Mouse (Mus musculus) bone marrow macrophage, adult 2 months (primary cell): ENCODE results near the gene Tarbp2.

ENCODE experiments used
- CTCF ChIP-seq: IDR thresholded peaks from 2 replicates; pipeline ENCODE4 v1.5.1; 2012; ENCODE audit warnings: low read depth, mild to moderate bottlenecking, low read length, moderate library complexity
- POLR2A ChIP-seq: IDR thresholded peaks from 2 replicates; pipeline ENCODE4 v1.6.1; 2012; ENCODE audit warnings: mild to moderate bottlenecking, low read depth, low read length, borderline replicate concordance

GRCm38 (mm10) chr15:102503924-102504782 lies 13.8 kb upstream of the Tarbp2 start:
- TF ChIP-seq POLR2A = no peak
- no peak for TF ChIP-seq CTCF
